Mouse (Mus musculus) MEL (cell line): ENCODE data around the gene Stk39.

Source experiments
- CTCF ChIP-seq, 3 experiments: IDR thresholded peaks in 2 of 3; conservative IDR thresholded peaks in 1 of 3; 2 replicates each; pipeline ENCODE4 v1.5.1; 2011 to 2012; ENCODE audit warnings: low read length in 3 of 3, low read depth in 2 of 3, mild to moderate bottlenecking in 2 of 3, improper control_type of control experiment in 1 of 3, inconsistent platforms in 1 of 3, mixed read lengths in 1 of 3, moderate library complexity in 1 of 3; ENCODE audit not compliant: control insufficient read depth in 1 of 3, insufficient read depth in 1 of 3, poor library complexity in 1 of 3, severe bottlenecking in 1 of 3
- E2F4 ChIP-seq: IDR thresholded peaks from 2 replicates; pipeline ENCODE4 v1.6.1; 2011; ENCODE audit warnings: low read depth, low read length, improper control_type of control experiment, borderline replicate concordance
- MAFK ChIP-seq: IDR thresholded peaks from 2 replicates; pipeline ENCODE4 v1.6.1; 2011; ENCODE audit warnings: low read depth, mild to moderate bottlenecking, low read length, improper control_type of control experiment, borderline replicate concordance
- NELFE ChIP-seq: IDR thresholded peaks from 2 replicates; pipeline ENCODE4 v1.6.1; 2011; ENCODE audit warnings: low read depth, low read length, improper control_type of control experiment
- POLR2A ChIP-seq, 2 experiments: IDR thresholded peaks; 2 replicates each; pipeline ENCODE4 v1.6.1; 2011 to 2012; ENCODE audit warnings: low read length in 2 of 2, mild to moderate bottlenecking in 2 of 2, control low read depth in 1 of 2, improper control_type of control experiment in 1 of 2, low read depth in 1 of 2, moderate library complexity in 1 of 2; ENCODE audit not compliant: control insufficient read depth in 1 of 2, insufficient read depth in 1 of 2, poor library complexity in 1 of 2
- POLR2AphosphoS2 ChIP-seq: IDR thresholded peaks from 2 replicates; pipeline ENCODE4 v1.6.1; 2011; ENCODE audit warnings: low read length, improper control_type of control experiment
- RAD21 ChIP-seq: IDR thresholded peaks from 2 replicates; pipeline ENCODE4 v1.6.1; 2011; ENCODE audit warnings: mild to moderate bottlenecking, low read depth, low read length, improper control_type of control experiment
- SIN3A ChIP-seq: IDR thresholded peaks from 2 replicates; pipeline ENCODE4 v1.6.1; 2012; ENCODE audit warnings: low read length, improper control_type of control experiment, inconsistent platforms
- USF1 ChIP-seq: IDR thresholded peaks from 2 replicates; pipeline ENCODE4 v1.6.1; 2014; ENCODE audit warnings: low read depth, mild to moderate bottlenecking, inconsistent platforms, low read length, improper control_type of control experiment, moderate library complexity
- ZMIZ1 ChIP-seq: IDR thresholded peaks from 2 replicates; pipeline ENCODE4 v1.6.1; 2012; ENCODE audit warnings: low read depth, mild to moderate bottlenecking, inconsistent platforms, low read length, improper control_type of control experiment, moderate library complexity

- TF ChIP-seq RAD21: no peak
- no peak for TF ChIP-seq POLR2AphosphoS2
- TF ChIP-seq POLR2A (IDR thresholded peaks at IDR 0.05; ENCODE audit: control insufficient read depth in 1 of 2, insufficient read depth in 1 of 2, low read depth in 1 of 2, low read length in 2 of 2, poor library complexity in 1 of 2): no peak
- TF ChIP-seq CTCF (IDR thresholded peaks at IDR 0.05 in 2 of 3, conservative IDR thresholded peaks at IDR 0.05 in 1 of 3; ENCODE audit: control insufficient read depth in 1 of 3, insufficient read depth in 1 of 3, low read depth in 2 of 3, low read length in 3 of 3, poor library complexity in 1 of 3, severe bottlenecking in 1 of 3): no peak
- no peak for TF ChIP-seq E2F4
- no peak for TF ChIP-seq MAFK
- TF ChIP-seq SIN3A: no peak
- TF ChIP-seq USF1: no peak
- TF ChIP-seq NELFE: no peak
- no peak for TF ChIP-seq ZMIZ1
These were observed 65.4 kb downstream of the Stk39 start for GRCm38 (mm10) chr2:68406571-68407074.
